Mouse (Mus musculus) megakaryocyte, embryonic 14.5 days (primary cell): ENCODE results near the gene Ppp3ca.

Source experiments
- FLI1 ChIP-seq: IDR thresholded peaks from 2 replicates; pipeline ENCODE4 v1.6.1; 2012; ENCODE audit warnings: low read length, inconsistent platforms, mixed read lengths
- GATA1 ChIP-seq: IDR thresholded peaks from 3 replicates; pipeline ENCODE4 v1.6.1; 2012; ENCODE audit warnings: mixed read lengths, low read length, inconsistent platforms, borderline replicate concordance

DNA sequence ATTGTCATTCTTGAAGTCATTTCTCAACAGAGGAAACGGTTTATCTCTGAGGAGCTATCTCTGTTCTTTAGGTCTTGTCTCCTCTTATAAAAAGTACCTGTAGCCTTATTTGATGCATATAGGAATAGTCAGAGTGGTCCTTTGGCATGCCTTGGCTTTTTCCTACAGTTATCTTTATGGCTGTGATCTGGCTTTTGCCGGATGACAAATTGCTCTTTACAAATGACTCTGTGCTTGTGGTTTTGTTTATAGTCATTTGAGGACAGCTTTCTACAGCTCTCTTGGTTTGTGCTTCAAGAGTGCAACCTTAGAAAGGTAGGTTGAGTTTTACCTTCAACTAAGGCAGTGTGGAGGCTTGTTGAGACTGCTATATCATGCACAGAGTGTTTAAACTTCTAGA is 3.4 kb downstream of the Ppp3ca start:
- no peak for TF ChIP-seq FLI1
- TF ChIP-seq GATA1: no peak
